Mouse (Mus musculus) cerebellum, adult 2 months (tissue): ENCODE data around the gene AI464131.

Source experiments
- CTCF ChIP-seq: fragments of 200-500 bp; IDR thresholded peaks from 2 replicates; pipeline ENCODE4 v1.5.1; 2011; ENCODE audit warnings: low read depth, mild to moderate bottlenecking, control low read depth, low read length, moderate library complexity, borderline replicate concordance; ENCODE audit not compliant: insufficient read depth
- POLR2A ChIP-seq: fragments of 200-500 bp; IDR thresholded peaks from 2 replicates; pipeline ENCODE4 v1.6.1; 2011; ENCODE audit warnings: low read length, control low read depth, borderline replicate concordance; ENCODE audit not compliant: insufficient read depth

DNA sequence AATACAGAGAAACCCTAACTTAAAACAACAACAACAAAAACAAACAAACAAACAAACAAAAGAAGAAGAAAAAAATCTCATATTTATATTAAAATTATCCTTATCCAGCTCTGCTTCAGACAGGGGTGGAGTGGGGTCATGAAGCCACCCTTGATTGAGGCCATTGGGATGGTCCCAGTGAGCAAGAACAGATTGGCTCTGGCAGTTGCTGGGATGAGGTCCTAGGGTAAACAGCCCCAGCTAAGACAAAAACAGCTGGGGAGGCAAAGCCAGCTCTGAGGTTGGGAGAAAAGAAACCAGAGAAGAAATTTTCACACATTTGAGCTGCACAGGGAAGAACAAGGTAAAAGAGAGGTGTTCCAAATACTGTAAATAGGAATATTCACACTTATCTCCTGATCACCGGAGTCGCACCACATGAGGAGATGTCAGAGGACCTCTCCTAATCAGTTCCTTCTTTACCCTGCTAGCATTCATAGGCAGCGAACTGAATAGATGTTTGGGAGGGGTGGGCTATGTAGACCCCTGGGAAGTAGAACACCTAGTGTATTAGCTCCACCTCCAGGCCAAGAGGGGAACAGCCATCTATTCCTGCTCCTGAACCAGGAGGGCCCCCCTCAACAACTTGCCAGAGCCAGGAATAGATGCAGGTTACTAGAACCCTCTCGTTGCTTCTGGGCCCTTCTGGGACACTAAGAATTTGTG, 24.0 kb downstream of the AI464131 start:
- no peak for TF ChIP-seq POLR2A
- TF ChIP-seq CTCF: no peak
